Mouse (Mus musculus) heart, embryonic 12.5 days (tissue): ENCODE measurements at regions not wholly inside any gene's neighbourhood (a gene's known extent, or its start where the extent isn't known, plus 50 kb on each side); places are given as distances from the start of the nearest gene placed in this dataset.

Source experiments
- ATAC-seq: fragments of 200-750 bp; cut with Nextera tagmentation; 2 replicates; pipeline ENCODE4 v1.8.0; 2017; ENCODE audit warnings: moderate TSS enrichment, moderate library complexity; ENCODE audit not compliant: insufficient number of reproducible peaks, low FRiP score
- H3K27ac ChIP-seq: fragments of 300-500 bp; sonication (generic); 2 replicates; pipeline ENCODE4 v1.5.1; 2016; ENCODE audit warnings: mild to moderate bottlenecking, moderate library complexity; ENCODE audit not compliant: poor library complexity, severe bottlenecking
- H3K27me3 ChIP-seq: fragments of 300-500 bp; sonication (generic); replicated peaks from 2 replicates; pipeline ENCODE4 v1.6.1; 2016; ENCODE audit warnings: mild to moderate bottlenecking, moderate library complexity
- H3K36me3 ChIP-seq: fragments of 300-500 bp; sonication (generic); 2 replicates; pipeline ENCODE4 v1.6.1; 2016; ENCODE audit warnings: mild to moderate bottlenecking, moderate library complexity
- H3K4me1 ChIP-seq: fragments of 300-500 bp; sonication (generic); replicated peaks from 2 replicates; pipeline ENCODE4 v1.6.1; 2016; ENCODE audit warnings: mild to moderate bottlenecking
- H3K4me2 ChIP-seq: fragments of 300-500 bp; sonication (generic); 2 replicates; pipeline ENCODE4 v1.6.1; 2016; ENCODE audit warnings: mild to moderate bottlenecking, moderate library complexity
- H3K4me3 ChIP-seq: fragments of 300-500 bp; sonication (generic); 2 replicates; pipeline ENCODE4 v1.5.1; 2016; ENCODE audit warnings: mild to moderate bottlenecking
- H3K9ac ChIP-seq: fragments of 300-500 bp; sonication (generic); 2 replicates; pipeline ENCODE4 v1.6.1; 2016; ENCODE audit warnings: mild to moderate bottlenecking, moderate library complexity
- H3K9me3 ChIP-seq: fragments of 300-500 bp; sonication (generic); replicated peaks from 2 replicates; pipeline ENCODE4 v1.6.1; 2016; ENCODE audit warnings: mild to moderate bottlenecking, moderate library complexity
- WGBS: fragments of 180-500 bp; shearing (Covaris S2); methylation state at CpG from one replicate; pipeline ENCODE4 v1.1.7; 2016; 5-methylcytosine and 5-hydroxymethylcytosine counted together

GRCm38 (mm10) chr2:50520169-50520568, 223.6 kb upstream of the Mmadhc start:
- no peaks in the 10 kb centered on the region for H3K27me3 ChIP-seq
- H3K36me3 ChIP-seq: no peaks in the 10 kb centered on the region
- no peak overlapping the region for H3K9ac ChIP-seq
- ATAC-seq: no peak
- WGBS: 11% methylated on average over 8 of the region's 8 CpGs
- 0 out of 2 replicates have a peak, but pooled peaks cover 4% of the 10 kb centered on the region for H3K4me1 ChIP-seq
- no peaks in the 10 kb centered on the region for H3K9me3 ChIP-seq
- no peak overlapping the region for H3K27ac ChIP-seq
- H3K4me3 ChIP-seq: peak overlapping the region; percentile 13; the same call in 1 of the 2 replicates
- peak overlapping the region; percentile 21 for H3K4me2 ChIP-seq

GRCm38 (mm10) chr2:50519129-50519504, 222.5 kb upstream of the Mmadhc start:
- 76% methylated on average over 1 of the region's 1 CpGs for WGBS
- no peak overlapping the region for H3K9ac ChIP-seq

GRCm38 (mm10) chr2:50518371-50519128, 221.9 kb upstream of the Mmadhc start:
- Histone ChIP-seq H3K36me3 (no peaks in the 10 kb centered on the region), H3K27me3 (no peaks in the 10 kb centered on the region), H3K4me3 (no peak overlapping the region), H3K4me2 (no peak overlapping the region), H3K27ac (no peak overlapping the region), H3K4me1 (0 out of 2 replicates have a peak, but pooled peaks cover 4% of the 10 kb centered on the region), H3K9me3 (no peaks in the 10 kb centered on the region), H3K9ac (no peak overlapping the region)
- WGBS: 40% methylated on average over 10 of the region's 10 CpGs
- no peak for ATAC-seq

More at GRCm38 (mm10) chr2:50519129-50519504, 222.5 kb upstream of the Mmadhc start:
- Histone ChIP-seq H3K4me1 (0 out of 2 replicates have a peak, but pooled peaks cover 4% of the 10 kb centered on the region), H3K27ac (no peak overlapping the region), H3K4me3 (no peak overlapping the region), H3K36me3 (no peaks in the 10 kb centered on the region), H3K27me3 (no peaks in the 10 kb centered on the region), H3K9me3 (no peaks in the 10 kb centered on the region), H3K4me2 (no peak overlapping the region)
- no peak for ATAC-seq

GRCm38 (mm10) chr2:50513276-50513675, 216.7 kb upstream of the Mmadhc start:
- ATAC-seq: no peak
- H3K4me1 ChIP-seq: no peaks in the 10 kb centered on the region
- no peaks in the 10 kb centered on the region for H3K36me3 ChIP-seq
- H3K9ac ChIP-seq: no peak overlapping the region
- 88% methylated on average over 4 of the region's 4 CpGs for WGBS
- H3K4me3 ChIP-seq: no peak overlapping the region
- no peak overlapping the region for H3K27ac ChIP-seq
- H3K4me2 ChIP-seq: no peak overlapping the region
- H3K27me3 ChIP-seq: no peaks in the 10 kb centered on the region
- H3K9me3 ChIP-seq: no peaks in the 10 kb centered on the region; the same call in 1 of the 2 replicates

- H3K27me3 ChIP-seq: no peaks in the 10 kb centered on the region
- H3K4me1 ChIP-seq: peaks cover 5% of the 10 kb centered on the region; the same call in 1 of the 2 replicates
- H3K9ac ChIP-seq: no peak overlapping the region
- 78% methylated on average over 8 of the region's 8 CpGs for WGBS
- H3K27ac ChIP-seq: no peak overlapping the region
- no peak overlapping the region for H3K4me2 ChIP-seq
- no peak overlapping the region for H3K4me3 ChIP-seq
- no peak for ATAC-seq
- no peaks in the 10 kb centered on the region for H3K36me3 ChIP-seq
- H3K9me3 ChIP-seq: no peaks in the 10 kb centered on the region
These were observed 202.1 kb upstream of the Mmadhc start for GRCm38 (mm10) chr2:50498713-50499112.

- no peak overlapping the region for H3K4me3 ChIP-seq
- no peak overlapping the region for H3K9ac ChIP-seq
- no peak overlapping the region for H3K27ac ChIP-seq
- H3K4me1 ChIP-seq: peaks cover 5% of the 10 kb centered on the region; the same call in 1 of the 2 replicates
- H3K36me3 ChIP-seq: no peaks in the 10 kb centered on the region
- H3K27me3 ChIP-seq: no peaks in the 10 kb centered on the region
- no peaks in the 10 kb centered on the region for H3K9me3 ChIP-seq
- 69% methylated on average over 3 of the region's 3 CpGs for WGBS
- ATAC-seq: no peak
- no peak overlapping the region for H3K4me2 ChIP-seq
These were observed 199.4 kb upstream of the Mmadhc start for GRCm38 (mm10) chr2:50496057-50496433.

- WGBS: 52% methylated on average over 5 of the region's 5 CpGs
- no peak for ATAC-seq
- H3K27ac ChIP-seq: no peak overlapping the region
- H3K4me1 ChIP-seq: peaks cover 5% of the 10 kb centered on the region; the same call in 1 of the 2 replicates
- H3K4me3 ChIP-seq: no peak overlapping the region
- no peak overlapping the region for H3K4me2 ChIP-seq
- H3K36me3 ChIP-seq: no peaks in the 10 kb centered on the region
- no peaks in the 10 kb centered on the region for H3K27me3 ChIP-seq
- H3K9me3 ChIP-seq: no peaks in the 10 kb centered on the region
- no peak overlapping the region for H3K9ac ChIP-seq
These were observed 198.8 kb upstream of the Mmadhc start for GRCm38 (mm10) chr2:50495141-50496056.

- 67% methylated on average over 4 of the region's 4 CpGs for WGBS
- no peak overlapping the region for H3K27ac ChIP-seq
- H3K36me3 ChIP-seq: no peaks in the 10 kb centered on the region
- H3K9ac ChIP-seq: no peak overlapping the region
- no peak for ATAC-seq
- no peaks in the 10 kb centered on the region for H3K9me3 ChIP-seq
- peaks cover 5% of the 10 kb centered on the region; the same call in 1 of the 2 replicates for H3K4me1 ChIP-seq
- H3K27me3 ChIP-seq: no peaks in the 10 kb centered on the region
- no peak overlapping the region for H3K4me2 ChIP-seq
- H3K4me3 ChIP-seq: no peak overlapping the region
These were observed 197.2 kb upstream of the Mmadhc start for GRCm38 (mm10) chr2:50493597-50494335.

- ATAC-seq: no peak
These were observed 167.2 kb upstream of the Mmadhc start for GRCm38 (mm10) chr2:50463799-50464198.

GRCm38 (mm10) chr2:50462378-50462777, 165.8 kb upstream of the Mmadhc start:
- WGBS: 92% methylated on average over 1 of the region's 1 CpGs
- Histone ChIP-seq H3K27me3 (no peaks in the 10 kb centered on the region), H3K9me3 (no peaks in the 10 kb centered on the region), H3K4me3 (no peak overlapping the region), H3K4me2 (no peak overlapping the region), H3K36me3 (no peaks in the 10 kb centered on the region), H3K9ac (no peak overlapping the region), H3K27ac (no peak overlapping the region), H3K4me1 (0 out of 2 replicates have a peak, but pooled peaks cover under 1% of the 10 kb centered on the region)
- ATAC-seq: no peak

More at GRCm38 (mm10) chr2:50463799-50464198, 167.2 kb upstream of the Mmadhc start:
- H3K27ac ChIP-seq: no peak overlapping the region
- WGBS: 74% methylated on average over 4 of the region's 4 CpGs
- no peaks in the 10 kb centered on the region for H3K27me3 ChIP-seq
- no peaks in the 10 kb centered on the region for H3K9me3 ChIP-seq
- H3K4me2 ChIP-seq: no peak overlapping the region
- H3K9ac ChIP-seq: no peak overlapping the region
- no peaks in the 10 kb centered on the region for H3K4me1 ChIP-seq
- no peaks in the 10 kb centered on the region for H3K36me3 ChIP-seq
- no peak overlapping the region for H3K4me3 ChIP-seq
